Mouse (Mus musculus) gastrocnemius, postnatal 4 days (tissue): ENCODE data around the gene Prr5l. TPM values are rescaled to one million over a fixed set of nuclear protein-coding genes. Genes with fewer than 3 reads are reported as not detected.

Experiments used
- DNase-seq, 2 experiments: peaks; one replicate each; pipeline ENCODE4 v3.0.0; 2021 to 2022; ENCODE audit warnings: low spot score in 2 of 2, mixed read lengths in 2 of 2
- total RNA-seq, 2 experiments: library from RNA; stranded (reverse); gene quantifications; 2 replicates each; pipeline ENCODE4 v1.2.3; 2021

Gene Prr5l
- total RNA-seq, 2 experiments from 2014 or later, result 4.0 to 5.3 TPM

DNA sequence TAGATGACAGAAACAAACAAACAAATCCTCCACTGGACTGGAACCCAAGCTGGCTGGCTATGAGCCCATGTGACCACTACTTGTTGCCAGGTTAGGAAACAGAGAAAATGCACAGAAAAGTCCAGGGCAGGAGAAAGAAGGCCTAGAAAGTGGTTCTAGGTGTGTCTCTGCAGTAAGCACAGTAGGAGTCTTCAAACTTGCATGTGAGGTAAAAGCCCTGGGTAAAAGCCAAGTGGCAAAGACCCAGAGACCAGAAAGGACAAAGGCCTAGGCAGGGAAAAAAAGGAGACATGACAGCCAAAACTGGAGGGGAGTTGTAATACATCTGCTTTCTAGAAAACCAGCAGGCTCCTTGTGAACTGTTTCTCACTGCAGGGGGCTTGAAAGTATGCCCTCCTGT lies 151.9 kb downstream of the Prr5l start:
- no peak for DNase-seq

DNA sequence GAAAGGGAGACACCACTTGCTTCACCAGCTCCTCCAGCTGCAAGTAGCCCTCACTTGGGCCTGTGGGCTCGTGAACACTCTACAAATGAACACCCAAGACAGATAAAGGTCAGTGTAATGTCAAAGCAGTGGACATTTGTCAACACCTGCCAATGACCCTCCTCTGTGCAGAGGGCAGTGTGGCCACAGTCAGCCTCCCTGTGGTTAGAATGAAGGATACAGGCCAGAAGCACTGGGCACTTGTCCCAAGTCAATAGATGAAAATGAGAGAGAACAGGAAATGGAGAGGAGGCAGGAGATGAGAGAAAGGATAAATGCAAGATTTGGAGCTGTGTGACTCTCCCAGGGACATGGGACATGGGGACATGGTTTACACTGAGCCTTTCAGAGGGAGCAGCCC lies 153.4 kb downstream of the Prr5l start:
- no peak for DNase-seq

- no peak for DNase-seq
Observed at GRCm38 (mm10) chr2:101727787-101728186, 155.0 kb downstream of the Prr5l start.

DNA sequence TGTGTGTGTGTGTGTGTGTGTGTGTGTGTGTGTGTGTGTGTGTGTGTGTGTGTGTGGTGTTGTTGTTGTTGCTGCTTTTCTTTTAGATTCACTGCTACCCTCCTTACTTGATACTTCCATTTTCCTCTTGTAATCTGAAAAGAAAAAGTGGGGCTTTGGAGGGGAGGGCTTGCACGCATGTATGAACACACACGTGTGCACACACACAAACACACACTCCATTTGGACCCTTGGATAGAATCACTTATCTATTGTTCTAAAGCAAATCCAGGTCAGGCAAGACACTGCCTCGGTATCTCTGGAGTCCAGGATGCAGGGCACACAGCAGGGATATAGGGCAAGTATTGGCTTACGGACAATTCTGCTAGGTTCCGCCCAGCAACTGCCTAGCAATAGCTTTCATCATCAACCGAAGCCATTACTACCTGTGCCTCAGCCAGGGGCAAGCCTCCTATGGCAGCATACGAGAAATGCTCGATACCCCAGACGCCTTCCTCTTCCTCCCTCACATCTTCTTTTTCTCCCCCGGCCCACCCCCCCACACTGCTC lies 159.4 kb downstream of the Prr5l start:
- DNase-seq, result no peak

DNA sequence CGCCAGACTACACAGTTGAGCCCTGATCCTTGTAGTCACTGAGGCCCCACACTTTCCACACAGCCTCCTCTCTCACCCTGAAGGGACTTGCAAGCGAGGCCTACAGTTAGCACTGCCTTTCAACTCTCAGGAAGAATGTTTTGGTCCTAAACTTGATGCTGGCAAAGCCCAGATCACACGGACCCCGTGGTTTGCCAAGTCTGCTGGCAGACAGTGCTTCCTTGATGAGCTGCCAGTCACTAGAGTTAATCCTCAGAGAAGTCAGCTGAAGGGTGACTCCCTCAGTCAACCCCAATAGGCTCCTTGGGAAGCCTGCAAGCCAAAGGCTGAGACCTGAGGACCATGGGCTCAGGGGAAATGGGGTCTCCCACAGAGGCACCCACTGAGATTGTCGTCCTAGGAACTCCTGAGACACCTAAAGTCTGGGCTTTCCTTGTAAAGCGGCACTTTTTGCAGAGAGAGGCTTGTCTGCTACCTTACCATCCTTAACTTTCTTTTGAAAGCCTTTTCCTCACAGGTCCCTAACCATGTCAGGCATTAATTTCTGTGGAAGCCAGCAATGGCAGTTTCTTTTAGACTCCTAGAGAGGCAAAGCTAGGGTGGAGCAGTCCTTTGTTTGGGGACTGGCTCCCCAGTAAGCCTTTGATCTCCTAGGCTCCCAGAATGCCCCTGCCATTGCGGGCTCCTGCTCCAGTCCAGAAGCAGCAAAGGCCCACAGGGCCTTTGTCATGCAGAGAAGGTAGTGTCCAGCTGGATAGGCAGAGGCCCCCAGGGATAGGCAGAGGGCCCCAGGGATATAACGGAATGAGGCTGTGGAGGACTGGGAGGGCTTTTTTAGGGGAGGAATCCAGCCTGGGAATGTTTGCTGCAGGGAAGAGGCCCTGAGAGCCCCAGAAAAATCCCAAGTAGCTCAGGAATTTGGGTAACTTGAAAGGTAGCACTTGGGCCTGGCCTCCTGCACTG lies 160.2 kb downstream of the Prr5l start:
- no peak for DNase-seq

DNA sequence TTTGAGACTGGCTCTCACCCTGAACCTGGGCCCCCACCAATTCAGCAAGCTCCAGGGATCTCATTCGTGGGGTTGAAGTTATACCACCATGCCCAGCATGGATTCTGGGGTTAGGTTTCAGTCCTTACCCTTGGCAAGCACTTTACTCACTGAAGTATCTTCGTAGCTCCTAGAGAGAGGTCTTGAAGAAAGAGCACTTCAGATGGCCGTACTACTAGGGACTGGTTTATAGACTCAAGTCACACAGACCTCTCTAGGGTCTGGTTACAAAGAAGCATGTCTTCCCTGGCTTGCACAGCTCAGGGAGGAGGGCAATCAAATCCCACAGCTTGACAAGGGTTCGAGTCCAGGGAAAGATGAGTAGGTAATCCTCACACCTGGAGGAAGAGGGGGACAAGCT lies 161.0 kb downstream of the Prr5l start:
- DNase-seq, result no peak

DNA sequence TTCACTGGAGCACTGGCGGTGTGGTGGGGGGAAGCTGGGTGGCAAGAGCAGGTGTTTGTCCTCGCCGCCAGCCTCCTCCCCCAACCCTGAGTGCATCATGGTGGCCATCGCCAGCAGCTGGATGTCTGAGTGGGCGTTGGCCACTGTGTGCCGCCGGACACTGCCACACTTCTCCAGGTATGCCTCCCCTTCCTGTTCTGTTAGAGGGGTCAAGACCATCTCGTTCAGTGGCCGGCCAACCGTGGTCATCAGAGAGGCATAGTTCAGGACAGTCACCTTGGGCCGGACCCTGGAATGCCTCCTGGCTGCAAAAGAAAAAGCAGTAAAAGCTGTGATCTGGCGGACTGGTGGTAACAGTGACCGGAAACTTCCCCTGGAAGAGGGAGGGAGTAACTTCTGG lies 165.7 kb downstream of the Prr5l start:
- no peak for DNase-seq

DNA sequence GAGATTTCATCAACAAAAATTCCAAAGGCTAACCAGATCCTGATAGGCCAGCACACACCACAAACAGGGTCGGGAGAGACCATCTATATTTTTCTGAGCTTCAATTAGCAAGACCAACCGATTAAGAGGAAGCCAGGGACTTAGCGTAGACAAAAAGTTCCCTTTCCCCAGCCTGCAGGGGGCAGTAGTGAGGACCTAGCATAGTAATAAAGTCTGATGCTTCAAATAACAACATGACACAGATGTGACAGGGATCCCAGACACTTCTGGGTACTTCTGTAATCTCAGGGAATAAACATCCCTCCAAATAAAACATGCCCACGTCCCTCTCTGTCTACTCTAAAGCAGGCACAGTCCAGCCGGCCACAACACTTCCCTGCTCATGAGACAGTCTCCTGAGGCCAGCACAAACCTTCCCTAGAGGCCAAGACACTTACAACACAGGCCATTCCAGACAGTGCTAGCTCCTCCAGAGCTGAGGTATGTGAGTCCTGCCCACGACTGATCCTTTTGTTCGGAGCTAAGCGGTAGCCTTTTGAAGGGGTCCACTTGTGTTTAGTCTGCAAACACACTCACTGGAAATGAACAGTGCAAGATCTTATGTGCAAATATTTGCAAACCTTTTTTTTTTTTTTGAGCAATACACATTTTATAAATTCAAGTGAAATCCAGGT lies 167.0 kb downstream of the Prr5l start:
- no peak for DNase-seq

DNA sequence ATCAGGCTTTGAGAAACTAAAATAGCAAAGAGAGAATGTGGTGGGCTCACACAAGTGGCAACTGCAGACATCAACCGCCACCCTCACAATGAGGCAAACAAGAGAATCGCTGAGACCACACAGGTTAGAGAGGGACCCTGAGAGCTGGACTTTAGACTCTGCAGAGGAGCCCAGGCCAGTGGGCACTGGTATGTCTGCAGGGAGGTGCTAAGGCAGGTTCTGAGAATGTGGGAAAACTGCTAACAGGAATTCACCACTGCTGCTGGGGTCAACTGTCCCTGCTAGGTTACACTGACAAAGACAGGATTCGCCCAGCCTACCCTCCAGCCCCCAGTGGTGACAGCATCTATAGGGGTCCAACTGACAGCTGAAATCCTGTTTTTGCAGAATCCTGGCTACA lies 171.2 kb downstream of the Prr5l start:
- no peak for DNase-seq

GRCm38 (mm10) chr2:101705941-101706485 lies 176.8 kb downstream of the Prr5l start:
- DNase-seq, result no peak

DNA sequence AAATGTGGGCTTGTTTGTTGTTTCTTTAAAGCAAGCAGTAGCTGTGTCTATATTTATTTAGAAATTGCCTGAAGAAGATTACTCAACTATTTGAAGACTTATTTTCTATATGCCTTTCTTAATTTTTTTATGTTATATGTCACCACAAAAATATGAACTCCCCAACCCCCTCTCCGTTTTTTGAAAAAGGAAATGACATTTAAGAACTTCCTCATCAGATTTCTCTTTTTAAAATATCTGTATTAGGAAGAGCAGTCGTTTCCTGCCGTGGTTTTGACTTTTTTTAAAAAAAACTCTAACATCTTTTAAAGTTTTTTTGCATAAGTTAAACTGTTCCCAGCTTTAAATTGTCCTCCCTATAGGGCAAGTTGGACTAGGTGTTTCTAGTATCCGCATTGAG lies 183.5 kb downstream of the Prr5l start:
- no peak for DNase-seq

DNA sequence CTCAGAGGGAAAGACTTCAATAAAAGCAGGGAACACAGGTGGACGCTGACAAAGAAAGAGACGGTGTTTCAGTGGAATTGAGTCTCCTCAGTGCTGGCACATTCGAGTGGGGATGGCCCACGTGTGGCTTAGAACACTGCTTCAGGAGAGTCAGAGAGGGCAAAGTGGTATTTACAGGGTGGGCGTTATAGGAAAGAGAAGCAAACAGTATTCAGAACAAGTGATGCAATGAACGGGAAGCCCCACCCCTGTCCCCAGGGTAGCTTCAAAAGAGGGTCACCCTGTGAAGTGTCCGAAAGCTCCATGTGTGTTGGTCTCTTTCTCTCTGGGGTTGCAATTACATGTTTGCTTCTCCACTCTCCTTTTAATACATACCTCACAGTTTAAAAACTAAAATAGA lies 187.2 kb downstream of the Prr5l start:
- no peak for DNase-seq

DNA sequence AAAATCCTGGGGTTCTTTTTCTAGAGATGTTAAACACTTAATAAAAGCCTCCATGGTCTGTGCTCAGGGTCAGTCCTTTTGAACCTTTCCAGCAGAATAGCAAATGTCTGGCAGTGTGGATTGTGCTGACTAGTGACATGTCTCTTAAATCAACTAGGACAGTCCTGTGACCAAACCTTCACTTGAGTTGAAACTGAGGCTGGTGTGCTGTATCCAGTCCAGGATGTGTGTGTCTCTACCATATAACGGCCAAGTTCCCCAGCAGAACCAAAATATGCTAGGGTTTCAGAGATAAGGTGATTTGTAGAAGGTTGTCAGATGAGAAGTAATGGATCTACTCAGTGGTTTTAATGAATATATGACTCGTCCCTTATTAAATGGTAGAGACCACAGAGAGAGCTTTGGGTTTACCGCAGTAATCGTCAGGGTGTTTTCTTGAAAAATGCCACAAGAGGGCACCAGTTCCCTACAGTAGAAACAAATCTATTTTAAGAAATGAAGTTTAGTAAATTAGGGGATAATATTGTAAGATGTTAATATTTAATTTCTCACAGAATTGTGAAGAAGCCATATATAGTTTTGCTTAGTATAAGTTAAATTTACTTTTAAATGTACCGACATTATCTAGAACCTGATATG lies 189.1 kb downstream of the Prr5l start:
- DNase-seq, result no peak

DNA sequence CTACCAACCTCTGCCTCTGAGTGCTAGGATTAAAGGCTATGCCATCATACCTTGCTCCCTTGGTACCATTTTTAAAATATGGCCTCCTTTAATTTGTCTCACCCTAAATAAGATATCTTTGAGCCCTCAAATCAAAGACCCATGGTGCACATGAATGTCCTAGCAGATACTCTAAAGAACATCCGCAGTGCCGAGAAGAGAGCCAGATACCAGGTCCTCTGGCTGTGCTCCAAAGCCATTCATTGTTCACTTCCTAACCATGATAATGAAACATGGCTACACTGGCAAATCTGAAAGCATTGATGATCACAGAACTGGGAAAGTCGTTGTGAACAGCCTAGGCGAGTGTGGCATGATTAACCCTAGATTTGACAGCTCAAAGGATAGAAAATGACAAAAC lies 189.8 kb downstream of the Prr5l start:
- DNase-seq, result no peak

DNA sequence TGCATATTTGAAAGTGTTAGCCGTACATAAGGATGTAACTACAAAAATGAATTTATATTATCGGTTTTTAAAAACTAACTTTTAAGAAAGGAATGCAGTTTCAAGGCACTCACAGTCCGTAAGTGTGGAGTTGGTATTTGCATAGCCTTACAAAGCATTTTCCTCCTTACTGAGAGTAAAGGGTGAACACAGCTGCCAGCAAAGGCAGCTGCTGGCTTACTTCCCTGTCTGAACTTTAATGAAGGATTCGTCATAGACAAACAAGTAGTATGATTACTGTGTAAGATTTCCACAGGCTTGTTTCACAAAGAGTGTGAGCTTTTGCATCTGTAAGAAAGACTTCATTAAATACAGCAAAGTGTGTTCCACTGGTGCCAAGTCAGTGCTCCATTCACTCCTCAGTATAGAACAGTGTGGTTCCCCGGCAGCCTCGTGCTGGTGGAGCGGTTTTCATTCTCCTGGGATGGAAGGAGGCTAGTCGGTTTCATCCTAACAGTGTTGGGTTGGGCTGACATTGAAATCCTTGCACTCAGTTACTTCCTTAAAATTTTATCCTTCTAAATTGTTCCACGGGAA lies 192.5 kb downstream of the Prr5l start:
- DNase-seq, result no peak

DNA sequence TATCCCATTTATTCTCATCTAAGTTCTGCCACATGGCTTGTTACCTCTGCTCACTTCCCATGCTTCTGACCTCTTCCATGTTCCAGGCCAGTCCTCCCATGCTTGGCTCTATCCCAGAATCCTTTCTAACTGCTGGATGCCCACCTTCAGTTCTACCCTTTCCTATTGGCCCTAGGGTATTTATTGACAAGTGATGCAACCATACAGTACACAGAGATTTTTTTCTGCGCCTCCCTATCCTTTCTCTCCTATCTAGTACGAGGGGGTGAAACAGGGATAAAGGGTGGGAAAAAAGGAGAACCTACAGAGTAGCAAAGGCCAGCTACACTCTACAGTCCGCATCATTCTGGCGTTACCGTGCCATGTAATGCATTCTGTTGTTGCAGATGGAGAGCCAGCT lies 194.8 kb downstream of the Prr5l start:
- no peak for DNase-seq

- DNase-seq, result peak in 1 of 2 experiments; percentile 33
Observed at GRCm38 (mm10) chr2:101684421-101684820, 198.4 kb downstream of the Prr5l start.

DNA sequence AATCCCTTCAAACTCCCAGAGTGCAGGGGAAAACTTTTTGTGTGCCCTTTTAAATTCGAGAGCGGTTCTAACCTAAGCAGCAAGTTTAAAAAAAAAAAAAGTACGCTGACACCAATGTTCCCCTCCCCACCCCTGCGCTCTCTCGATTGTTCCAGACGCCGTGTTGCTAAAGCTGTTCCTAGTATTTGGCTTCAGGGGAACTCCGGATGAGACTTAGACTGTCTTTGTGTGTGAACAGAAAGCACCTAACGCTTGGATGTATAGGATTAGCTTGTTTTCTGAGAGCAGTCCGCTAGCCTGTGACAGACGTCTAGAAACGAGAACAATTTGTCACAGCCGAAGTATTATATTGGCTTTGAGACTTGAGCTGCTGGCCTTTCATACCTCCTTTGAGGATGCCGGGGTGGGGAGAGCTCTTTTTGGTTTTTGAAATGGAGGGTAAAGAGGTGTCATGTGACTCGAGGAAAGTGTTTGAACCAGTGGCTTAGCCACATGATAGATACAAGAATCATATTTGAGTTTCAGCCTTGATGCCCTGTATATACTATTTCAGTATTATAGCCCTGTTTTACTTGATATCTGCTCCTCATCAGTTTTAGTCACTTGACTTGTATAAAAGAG lies 203.6 kb downstream of the Prr5l start:
- DNase-seq, result no peak

GRCm38 (mm10) chr2:101678236-101679021 lies 204.4 kb downstream of the Prr5l start, which contains the start of gene Traf6:
Traf6 (plus strand) TSS chr2:101678429.
- DNase-seq, result peak; percentile 80 to 89

- no peak for DNase-seq
Observed at GRCm38 (mm10) chr2:101673547-101673946, 209.3 kb downstream of the Prr5l start.
